Mouse (Mus musculus) granulocyte monocyte progenitor cell, adult 5-6 weeks (primary cell): ENCODE data around the gene Hist1h2ac. TPM values are rescaled to one million over a fixed set of nuclear protein-coding genes. Genes with fewer than 3 reads are reported as not detected.
"Not testable (repeated sequence)": the region's sequence is repeated elsewhere in the genome, so short reads cannot be mapped to it uniquely, and the experiment has no call there.

Experiments used
- ATAC-seq: replicated peaks from 2 replicates; pipeline ENCODE4 v1.8.0; 2016; ENCODE audit warnings: mild to moderate bottlenecking, moderate TSS enrichment, inconsistent platforms; ENCODE audit not compliant: poor library complexity, severe bottlenecking
- total RNA-seq, 2 experiments: library from RNA; stranded (forward) in 1 of 2; stranded (reverse) in 1 of 2; fragments of 200-712, 200-1000 nt in 1 of 2; fragments of >200 nt in 1 of 2; fragmentation: Nextera tagmentation in 1 of 2; gene quantifications; 2 replicates each; pipeline ENCODE4 v1.2.3; 2014 to 2017

The Hist1h2ac gene
- total RNA-seq (2014; fragmentation: Nextera tagmentation) (2.4 and 4.1 TPM in 2 replicates), total RNA-seq (2017) (173 TPM in 2 replicates)

DNA sequence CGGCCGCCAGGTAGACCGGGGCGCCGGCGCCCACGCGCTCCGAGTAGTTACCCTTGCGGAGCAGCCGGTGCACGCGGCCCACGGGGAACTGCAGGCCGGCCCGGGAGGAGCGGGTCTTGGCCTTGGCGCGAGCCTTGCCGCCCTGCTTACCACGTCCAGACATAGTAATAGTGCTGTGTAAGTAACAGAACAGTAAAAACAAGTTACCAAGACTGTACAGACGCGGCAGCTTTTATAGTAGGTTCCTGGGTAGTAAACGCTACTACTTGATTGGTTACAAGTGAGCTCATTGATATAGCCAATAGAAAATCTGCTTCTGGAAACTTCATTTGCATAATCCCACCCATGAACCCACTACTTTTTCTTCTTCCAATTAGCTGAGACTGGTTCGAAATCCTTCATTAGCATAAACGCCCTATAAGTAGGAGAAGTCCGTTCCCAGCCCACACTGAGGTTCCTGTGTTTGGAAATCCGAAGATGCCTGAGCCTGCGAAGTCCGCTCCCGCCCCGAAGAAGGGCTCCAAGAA is at the start of gene Hist1h2ac, which contains the start of gene Hist1h2bc:
Gene Hist1h2ac (minus strand): TSS at position 194 of the 527 bp plus-strand sequence.
Gene Hist1h2bc (plus strand): TSS at position 445 of the 527 bp plus-strand sequence.
- peak; percentile 82 for ATAC-seq

DNA sequence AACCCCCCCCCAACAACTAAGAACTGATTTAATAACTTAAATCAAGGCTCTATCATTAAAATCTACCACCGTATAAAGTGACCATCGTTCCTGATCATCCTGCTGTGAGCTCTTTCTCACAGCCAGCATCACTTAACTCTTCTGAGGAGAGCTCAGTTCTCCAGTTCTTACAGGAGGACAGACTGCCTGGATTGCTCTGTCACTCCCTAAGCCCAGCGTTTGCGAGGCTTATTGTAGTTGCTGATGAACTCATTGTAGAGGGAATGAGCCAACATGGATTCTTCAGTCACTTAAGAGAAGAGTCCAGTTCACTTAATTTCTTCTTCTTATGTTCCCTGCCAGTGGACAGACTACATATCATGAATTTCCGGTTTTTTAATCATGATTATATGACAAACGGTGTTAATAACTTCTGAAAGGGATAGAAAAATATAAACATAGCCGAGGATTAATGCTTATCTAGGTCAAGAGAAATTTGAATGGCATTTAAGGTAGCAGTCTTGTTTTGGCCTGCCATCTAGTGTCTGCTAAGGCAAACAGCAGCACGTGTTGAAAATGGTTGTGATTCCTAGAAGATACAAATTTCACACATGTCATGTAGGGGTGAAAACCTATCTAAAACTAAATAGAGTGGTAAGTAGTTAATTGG is 48.5 kb upstream of the Hist1h2ac start:
- peak; percentile 66; the same call in 1 of the 2 replicates for ATAC-seq

DNA sequence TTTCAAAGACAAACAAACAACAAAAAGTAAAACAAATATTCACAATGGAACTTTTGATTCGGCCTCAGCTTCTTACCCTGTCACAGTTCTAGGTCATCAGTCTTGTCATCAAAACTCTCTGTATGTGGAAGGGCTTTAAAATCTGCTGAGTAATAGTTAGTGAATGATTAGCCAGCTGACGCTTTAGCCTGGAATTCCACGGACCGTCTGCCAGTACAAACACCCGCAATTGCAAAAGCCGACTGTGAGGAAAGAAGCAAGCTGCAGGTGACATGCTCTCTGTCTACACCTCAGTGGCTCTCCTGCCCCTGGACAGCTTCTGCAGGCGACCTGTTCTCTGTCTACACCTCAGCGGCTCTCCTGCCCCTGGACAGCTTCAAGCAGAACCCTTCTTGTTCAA is 46.7 kb upstream of the Hist1h2ac start:
- no peak for ATAC-seq

DNA sequence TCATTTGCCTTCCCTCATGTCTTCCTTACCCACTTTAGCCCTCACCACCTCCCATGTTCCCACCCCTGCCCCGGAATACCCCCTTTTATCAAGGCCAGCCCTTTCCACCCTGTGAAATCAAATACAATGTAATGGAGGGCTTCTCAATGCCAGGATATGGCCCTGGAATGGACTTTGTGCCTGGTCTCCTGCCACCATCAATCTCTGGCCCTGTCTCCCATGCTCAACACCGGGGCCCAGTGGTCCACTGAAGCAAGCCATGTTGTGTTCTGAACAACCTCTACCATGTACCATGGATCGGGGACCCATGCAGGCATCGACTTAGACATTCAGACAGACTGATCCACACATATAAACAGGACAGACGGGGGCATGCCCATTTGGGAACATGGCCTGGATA is 46.0 kb upstream of the Hist1h2ac start:
- no peak for ATAC-seq

DNA sequence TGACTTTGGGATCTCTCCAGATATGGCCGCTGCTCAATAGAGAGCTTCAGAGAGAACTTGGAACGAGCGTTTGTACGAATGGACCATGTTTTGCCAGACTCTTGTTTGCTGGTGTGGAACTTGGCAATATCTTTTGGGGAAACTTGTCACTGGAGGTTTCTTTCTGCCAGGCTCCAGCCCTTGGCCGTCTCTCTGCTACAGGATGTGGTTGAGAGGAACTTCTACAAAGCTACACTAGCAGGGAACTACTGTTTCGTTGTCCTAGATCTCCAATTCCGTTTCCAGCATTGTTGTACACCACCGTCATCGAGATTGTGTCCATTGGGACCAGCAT is 45.4 kb upstream of the Hist1h2ac start:
- ATAC-seq = peak; percentile 76

DNA sequence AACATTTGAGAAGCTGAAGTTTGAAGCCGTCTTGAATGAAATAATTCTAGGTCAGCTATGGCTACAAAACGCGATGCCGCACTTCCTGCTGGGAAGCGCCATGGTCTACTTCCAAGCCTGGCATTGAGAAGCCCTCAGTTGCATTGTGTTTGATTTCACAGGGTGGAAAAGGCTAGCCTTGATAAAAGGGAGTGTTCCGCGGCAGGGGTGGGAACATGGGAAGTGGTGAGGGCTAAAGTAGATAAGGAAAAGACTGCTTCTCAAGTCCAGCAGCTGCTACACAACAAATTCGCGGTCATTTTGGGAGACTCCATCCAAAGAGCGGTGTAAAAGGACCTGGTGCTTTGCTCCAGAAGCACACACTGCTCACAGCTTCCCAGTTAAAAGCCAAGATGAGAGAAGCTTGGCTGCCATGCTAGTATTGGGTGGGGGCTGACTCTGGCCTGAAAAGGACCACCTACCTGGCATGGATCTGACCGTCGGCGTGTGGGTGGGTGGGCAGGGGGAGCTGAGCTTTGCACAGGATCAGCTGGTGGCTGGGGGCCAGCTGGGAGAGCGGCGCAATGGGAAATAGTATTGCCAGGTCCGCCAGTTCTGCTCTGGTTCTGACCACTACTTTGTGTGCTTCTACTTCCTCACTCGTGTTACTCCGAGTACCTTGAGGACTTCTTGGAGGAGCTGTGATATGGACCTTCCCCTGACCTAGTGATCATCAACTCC is 44.9 kb upstream of the Hist1h2ac start:
- peak; percentile 34 for ATAC-seq

DNA sequence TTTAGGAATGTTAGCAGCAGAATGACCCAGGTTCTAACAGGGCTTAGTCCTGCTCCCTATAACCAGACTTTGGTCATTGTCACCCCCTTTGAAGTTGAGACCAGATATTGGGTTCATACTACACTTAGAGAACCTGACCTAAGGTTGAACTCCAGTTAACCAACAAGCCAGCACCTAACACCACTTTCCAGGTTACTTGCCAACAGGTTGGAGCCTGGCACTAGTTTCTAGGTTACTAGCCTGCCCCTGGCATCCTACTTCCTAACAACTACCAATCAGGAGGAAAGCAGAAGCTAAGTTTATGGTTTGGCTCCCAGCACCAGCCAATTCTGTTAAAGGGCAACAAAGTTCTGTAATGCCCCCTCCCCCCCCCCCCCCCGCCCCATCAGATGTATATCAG is 41.5 kb upstream of the Hist1h2ac start:
- no peak for ATAC-seq

DNA sequence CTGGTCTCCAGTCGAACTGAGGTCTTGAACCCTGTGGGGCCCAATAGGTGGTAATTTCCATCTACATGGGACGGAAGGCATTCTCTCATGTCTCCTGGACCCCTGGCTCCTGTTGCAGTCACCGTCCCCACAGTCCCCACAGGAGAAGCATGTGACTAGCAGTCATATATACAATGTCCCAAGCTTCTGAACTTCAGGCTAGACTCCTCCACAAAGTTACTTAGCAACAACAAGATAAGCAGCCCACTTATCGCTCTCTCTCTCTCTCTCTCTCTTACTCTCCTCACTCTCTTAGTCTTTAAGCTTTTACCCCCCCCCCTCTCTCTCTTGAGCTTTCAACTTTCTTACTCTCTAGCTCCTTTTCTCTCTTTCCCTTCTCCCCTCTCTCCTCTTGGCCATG is 40.5 kb upstream of the Hist1h2ac start:
- no peak for ATAC-seq

DNA sequence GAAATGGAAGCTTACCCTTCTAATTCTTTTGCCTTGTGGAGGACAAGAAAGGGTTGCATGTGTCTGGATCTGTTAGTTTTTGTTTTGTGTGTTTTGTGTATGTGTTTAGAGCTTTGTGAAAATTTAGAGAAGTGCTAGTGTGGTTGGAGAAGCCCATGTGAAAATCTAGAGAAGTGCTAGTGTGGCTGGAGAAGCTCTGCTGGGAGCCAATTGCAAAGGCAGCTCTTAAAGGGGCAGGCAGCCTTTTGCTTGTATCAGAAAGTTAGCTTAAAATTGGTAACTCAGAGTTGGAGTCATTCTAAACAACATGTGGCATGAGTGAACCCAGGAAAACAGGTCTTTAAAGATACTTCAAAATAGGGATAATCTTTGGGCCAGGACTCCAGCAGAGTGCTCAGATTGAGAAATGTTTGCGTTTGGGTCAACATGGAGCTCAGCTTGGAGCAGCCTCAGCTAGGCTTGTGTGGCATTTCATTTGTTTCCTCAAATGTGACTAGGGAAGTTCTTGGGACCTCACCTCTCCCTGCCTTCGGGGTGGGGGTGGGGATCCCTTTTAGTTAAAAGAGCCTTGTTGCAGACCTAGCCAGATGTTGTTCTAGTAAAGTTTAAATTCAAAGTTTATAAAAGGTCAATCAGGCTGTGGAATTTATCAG is 34.0 kb upstream of the Hist1h2ac start:
- 0 out of 2 replicates have a peak, but pooled peaks have one; percentile 41 for ATAC-seq

DNA sequence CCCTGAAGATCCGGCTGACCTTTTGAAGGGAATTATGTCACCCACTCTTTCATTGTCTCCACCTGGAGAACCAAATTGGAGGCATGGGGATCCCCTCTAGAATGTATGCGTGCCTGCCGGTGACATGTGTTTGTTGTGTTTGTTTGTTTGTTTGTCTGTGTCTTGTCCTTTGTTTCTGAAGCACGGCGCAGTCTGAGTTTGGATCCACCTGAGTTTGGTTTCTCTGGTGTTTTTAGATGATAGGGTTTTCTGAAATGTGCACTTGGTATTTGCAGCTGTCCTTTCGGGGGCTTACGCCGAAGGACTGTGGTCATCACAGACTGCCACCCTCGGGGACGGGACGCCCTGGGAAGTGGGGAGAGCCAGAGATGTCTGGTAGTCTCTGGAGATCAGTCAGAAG is 33.4 kb upstream of the Hist1h2ac start:
- ATAC-seq = no peak

DNA sequence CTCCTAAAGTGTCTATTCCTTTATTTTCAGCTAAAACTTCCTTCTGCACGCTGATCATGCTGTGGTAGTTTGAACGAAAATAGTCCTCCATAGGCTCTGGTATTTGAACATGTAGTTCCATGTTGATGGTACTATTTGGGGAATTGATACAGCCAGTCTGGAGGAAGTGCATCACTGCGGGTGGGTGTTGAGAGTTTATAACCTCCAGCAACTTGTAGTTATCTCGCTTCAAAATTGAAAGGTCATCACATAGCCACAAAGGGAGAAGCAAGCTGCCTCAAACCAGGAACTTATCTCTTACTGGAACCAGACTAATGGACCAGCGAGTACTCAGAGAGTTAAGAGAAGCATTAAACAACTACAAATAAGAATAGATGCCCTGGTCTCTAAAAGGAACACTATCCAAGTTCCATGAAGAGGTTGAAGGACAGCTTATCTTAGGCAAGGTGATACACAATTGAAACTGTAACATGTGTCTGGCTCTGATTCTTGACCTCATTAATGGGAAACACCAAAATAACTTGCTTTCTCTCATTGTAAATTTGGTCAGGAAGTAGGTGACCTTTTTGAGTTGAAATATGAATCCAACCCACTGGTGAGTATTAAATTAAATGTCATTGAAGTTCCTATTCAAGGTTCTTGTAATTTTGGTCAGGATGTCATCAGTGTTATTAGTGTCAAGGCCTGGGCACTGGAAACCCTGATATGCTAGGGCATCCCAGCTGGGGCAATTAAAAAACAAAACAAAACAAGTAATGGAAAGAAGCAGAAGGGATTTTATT is 32.7 kb upstream of the Hist1h2ac start:
- ATAC-seq = peak; percentile 57

DNA sequence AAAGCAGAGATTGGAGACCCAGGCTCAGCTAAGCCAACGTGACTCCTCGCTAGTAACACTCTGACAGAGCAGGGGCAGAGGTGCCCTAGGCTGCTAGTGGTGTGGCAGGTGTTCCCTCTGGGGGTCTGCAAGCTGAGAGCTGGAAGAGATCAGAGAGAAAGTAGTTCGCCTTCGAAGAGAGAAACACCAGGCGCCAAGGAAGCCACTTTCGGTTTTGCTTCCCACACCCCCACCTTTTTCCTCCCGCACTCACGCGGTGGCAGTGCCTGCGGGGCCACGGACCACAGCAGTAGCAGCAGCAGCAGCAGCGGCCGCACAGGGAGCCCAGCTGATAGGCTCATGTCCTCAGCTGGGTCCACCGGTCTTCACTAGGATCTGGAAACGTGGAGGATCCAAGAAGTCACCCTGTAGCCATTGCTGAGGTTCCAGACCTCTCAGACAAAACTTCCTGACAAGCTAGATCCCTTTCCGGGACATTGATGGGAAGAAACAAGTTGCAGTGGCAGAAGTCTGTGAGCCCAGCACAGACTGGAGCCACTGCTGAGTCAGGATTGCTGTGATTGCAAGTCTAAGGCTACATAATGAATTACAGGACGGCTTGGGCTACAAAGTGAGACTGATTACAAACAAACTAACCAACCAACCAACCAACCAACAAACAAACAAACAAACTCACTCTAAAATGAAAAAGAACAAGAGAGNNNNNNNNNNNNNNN is 26.8 kb upstream of the Hist1h2ac start, which contains the start of gene Hfe:
Gene Hfe (minus strand): TSS at position 481 of the 716 bp plus-strand sequence.
- peak; percentile 41 for ATAC-seq

DNA sequence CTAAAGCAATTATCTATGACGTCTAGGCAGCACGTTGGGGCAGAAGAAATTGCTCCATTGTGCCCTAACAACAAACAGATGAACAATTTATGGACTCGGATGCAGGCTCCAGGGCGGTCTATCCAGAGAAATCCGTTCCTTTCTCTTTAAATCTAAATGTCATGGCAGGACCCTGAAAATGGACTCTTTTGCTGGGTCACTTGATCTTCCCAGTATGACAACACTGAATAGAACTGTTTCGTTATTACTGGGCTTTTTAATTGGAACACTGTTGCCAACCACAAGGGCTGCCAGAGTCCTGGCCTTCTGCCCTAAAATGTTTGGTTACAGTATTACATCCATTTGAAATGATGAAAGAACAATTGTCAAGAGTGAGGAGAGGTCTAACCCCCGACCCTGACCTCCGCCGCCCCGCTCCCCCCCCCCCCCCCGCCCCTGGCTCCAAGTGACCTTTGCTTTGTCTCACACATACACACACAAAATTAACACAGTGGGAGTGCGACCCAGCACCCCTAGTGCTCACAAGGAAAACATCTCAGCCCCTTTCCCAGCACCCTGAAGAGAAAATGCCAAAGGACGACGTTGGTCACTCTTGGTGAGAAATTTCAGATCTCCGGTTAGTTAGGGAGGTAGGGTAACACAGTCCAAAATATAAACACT is 26.1 kb upstream of the Hist1h2ac start:
- ATAC-seq = peak; percentile 47

DNA sequence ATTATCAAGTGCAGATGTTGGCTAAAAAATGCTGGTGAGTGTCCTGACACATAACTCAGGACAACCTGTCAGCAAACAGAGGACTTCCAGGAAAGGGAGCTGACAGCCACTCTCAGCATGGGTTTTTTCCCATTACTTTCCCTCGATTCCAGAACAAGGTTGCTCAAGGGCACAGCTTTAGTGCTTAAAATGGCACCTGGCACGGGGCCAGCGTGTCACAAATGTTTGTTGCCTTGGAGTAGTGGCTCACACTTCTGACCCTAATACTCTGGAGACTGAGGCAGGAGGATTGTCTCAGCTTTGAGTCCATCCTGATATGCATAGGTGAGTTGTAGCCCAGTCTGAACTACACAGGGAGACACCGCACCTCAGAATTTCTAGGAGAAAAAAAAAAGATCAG is 24.9 kb upstream of the Hist1h2ac start:
- ATAC-seq = no peak

DNA sequence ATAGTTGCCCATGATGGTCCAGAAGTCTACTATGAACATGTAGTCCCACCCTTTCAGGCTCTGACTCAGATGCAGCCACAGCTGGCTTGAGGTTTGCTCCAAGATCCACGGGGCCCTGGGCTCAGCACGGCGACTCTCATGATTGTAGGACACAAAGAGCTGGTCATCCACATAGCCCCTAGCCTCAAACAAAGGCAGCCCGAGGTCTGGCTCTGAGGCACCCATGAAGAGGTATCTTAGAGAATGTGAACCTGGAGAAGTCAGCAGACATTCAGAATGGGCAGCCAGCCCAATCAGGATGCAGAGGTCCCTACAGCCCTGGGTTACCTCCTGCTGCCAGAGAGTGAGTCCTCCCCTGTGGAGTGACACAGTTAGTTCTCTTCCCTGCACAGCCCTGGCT is 24.3 kb upstream of the Hist1h2ac start:
- no peak for ATAC-seq

DNA sequence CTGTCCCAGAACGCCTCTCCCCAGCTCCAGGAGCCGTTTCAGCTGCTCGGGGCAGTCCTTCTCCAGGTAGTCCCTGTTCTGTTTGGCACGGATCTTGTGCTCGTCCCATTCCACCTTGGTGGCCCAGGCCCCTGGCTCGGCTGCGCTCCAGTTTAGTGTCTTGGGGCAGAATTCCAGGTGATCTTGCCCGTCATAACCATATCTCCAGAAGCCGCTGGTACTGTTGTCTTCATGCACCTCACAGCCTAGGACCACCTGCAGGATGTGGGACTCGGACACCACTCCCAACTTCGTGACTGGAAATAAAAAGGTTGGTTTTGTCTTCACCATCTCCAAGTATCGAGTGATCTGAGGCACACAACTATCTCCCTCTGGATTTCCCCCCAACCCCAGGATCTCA is 23.0 kb upstream of the Hist1h2ac start:
- no peak for ATAC-seq

DNA sequence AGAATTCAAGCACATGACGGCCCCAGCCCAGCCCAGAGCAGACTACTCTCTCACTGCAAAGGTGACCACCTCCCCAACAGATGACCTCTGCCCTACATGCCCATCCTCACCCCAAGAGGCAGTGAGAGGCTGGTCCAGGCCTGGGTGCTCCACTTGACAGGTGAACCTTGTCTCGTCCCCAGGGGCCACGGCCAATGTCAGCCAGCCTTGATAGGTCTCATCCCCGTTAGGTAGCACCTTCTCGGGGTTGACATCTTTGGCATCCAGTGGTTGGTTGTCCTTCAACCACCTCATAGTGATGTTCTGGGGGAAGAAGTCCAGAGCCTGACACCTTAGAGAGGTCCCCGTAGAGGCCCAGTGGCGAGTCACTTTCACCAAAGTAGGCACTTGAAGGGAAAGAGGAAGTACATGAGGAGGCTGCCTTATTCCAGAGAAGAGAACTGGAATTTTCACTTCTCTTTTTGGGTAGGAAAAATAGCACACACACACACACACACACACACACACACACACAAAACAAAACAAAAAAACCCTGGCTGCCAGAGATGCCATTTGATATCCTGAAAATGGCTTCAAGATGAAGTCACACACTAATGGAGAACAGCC is 22.1 kb upstream of the Hist1h2ac start:
- ATAC-seq = peak; percentile 60

DNA sequence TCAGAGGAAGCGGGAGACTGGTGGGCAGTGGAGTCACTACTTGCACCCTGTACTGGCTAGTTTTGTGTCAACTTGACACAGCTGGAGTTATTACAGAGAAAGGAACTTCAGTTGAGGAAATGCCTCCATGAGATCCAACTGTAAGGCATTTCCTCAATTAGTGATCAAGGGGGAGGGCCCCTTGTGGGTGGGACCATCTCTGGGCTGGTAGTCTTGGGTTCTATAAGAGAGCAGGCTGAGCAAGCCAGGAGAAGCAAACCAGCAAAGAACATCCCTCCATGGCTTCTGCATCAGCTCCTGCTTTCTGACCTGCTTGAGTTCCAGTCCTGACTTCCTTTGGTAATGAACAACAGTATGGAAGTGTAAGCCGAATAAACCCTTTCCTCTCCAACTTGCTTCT is 19.1 kb upstream of the Hist1h2ac start:
- not testable (repeated sequence) for ATAC-seq

DNA sequence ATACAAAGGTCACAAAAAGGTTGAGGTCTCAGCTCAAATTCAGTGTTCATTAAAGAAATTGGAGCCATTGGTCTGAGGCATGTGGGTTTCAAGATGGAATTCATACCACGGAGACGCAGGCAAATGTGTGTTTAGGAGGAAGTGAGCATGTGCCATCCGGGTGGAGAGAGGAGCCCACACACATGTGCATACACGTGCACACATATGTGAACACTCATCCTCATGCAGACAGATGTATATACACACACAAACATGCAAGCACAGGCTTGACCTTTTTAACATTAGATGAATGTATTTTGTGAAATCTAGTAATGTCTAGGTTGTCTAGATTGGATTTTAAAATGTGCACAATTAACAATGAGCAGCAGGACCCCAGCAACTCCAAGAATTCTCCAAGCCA is 18.5 kb upstream of the Hist1h2ac start:
- ATAC-seq = no peak
